Mouse (Mus musculus) kidney, adult 2 months (tissue): ENCODE measurements around the gene Olfr1049. TPM values are rescaled to one million over a fixed set of nuclear protein-coding genes. Genes with fewer than 3 reads are reported as not detected.
"Not testable (repeated sequence)": the region's sequence is repeated elsewhere in the genome, so short reads cannot be mapped to it uniquely, and the experiment has no call there.

Experiments
- DNase-seq: peaks from one replicate; pipeline ENCODE4 v3.0.0; 2021
- H3K27ac ChIP-seq: fragments of 200-500 bp; 2 replicates; pipeline ENCODE4 v1.5.1; 2012; ENCODE audit warnings: low read depth, low read length, control low read depth, inconsistent platforms; ENCODE audit not compliant: insufficient read depth
- H3K27me3 ChIP-seq: fragments of 200-500 bp; replicated peaks from 2 replicates; pipeline ENCODE4 v1.6.1; 2012; ENCODE audit warnings: mild to moderate bottlenecking, moderate library complexity, low read length, inconsistent platforms; ENCODE audit not compliant: control insufficient read depth, insufficient read depth
- H3K36me3 ChIP-seq: fragments of 200-500 bp; 2 replicates; pipeline ENCODE4 v1.6.1; 2012; ENCODE audit warnings: mild to moderate bottlenecking, moderate library complexity, low read length, inconsistent platforms; ENCODE audit not compliant: control insufficient read depth, insufficient read depth
- H3K4me1 ChIP-seq: fragments of 200-500 bp; 2 replicates; pipeline ENCODE4 v1.6.1; 2011; ENCODE audit warnings: low read length; ENCODE audit not compliant: control insufficient read depth, insufficient read depth
- H3K4me3 ChIP-seq: fragments of 200-500 bp; 2 replicates; pipeline ENCODE4 v1.5.1; 2011; ENCODE audit warnings: mild to moderate bottlenecking, low read depth, low read length, control low read depth; ENCODE audit not compliant: insufficient read depth
- CTCF ChIP-seq: fragments of 200-500 bp; conservative IDR thresholded peaks from 2 replicates; pipeline ENCODE4 v1.5.1; 2011; ENCODE audit warnings: low read depth, mild to moderate bottlenecking, control low read depth, low read length, moderate library complexity, mixed read lengths; ENCODE audit not compliant: insufficient read depth, insufficient read length
- POLR2A ChIP-seq: fragments of 200-500 bp; IDR thresholded peaks from one replicate; pipeline ENCODE4 v1.6.1; 2011; ENCODE audit warnings: low read depth, low read length, control low read depth
- WGBS: fragments of 180-500 bp; shearing (Covaris S2); methylation state at CpG from one replicate; pipeline ENCODE4 v1.1.7; 2018; 5-methylcytosine and 5-hydroxymethylcytosine counted together
- polyA plus RNA-seq: library from polyadenylated mRNA; depleted of rRNA; stranded (reverse); fragments of >200 nt; gene quantifications from 2 replicates; pipeline ENCODE4 v1.2.3, GENCODE M21; 2012; rRNA removed

The Olfr1049 gene
- polyA plus RNA-seq: not detected in 2 replicates

GRCm38 (mm10) chr2:86258228-86258627, at the start of gene Olfr1049:
Gene Olfr1049 (minus strand): TSS chr2:86258328.
- H3K4me1 ChIP-seq, H3K27ac ChIP-seq, DNase-seq, H3K27me3 ChIP-seq, H3K36me3 ChIP-seq, H3K4me3 ChIP-seq: not testable (repeated sequence)

DNA sequence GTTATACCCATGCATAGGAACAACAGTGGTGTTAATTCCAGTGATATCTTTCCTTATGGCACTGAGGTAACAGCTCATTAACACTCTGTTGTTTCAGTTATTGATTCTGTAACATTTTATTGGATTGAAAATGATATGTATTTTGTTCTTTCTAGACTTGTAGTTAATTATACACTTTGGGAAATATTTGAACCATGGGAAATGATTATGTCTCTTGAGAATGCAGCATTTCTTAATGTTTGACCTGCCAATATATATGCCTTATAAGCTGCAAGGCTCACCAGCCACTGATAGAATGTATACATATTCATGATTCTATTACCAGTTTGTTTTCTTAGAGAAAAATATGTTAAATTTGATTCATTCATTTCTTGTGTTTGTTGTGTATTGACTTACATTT, 34.0 kb upstream of the Olfr1049 start, which contains the start of gene Olfr1052:
Gene Olfr1052 (plus strand): TSS at position 301 of the 400 bp plus-strand sequence.
- no peaks in the 10 kb centered on the region for H3K27me3 ChIP-seq
- H3K36me3 ChIP-seq: no peaks in the 10 kb centered on the region
- TF ChIP-seq CTCF (no peak), POLR2A (no peak)
- H3K27ac ChIP-seq: no peak within 1 kb of the TSS
- DNase-seq: no peak
- H3K4me1 ChIP-seq: no peaks in the 10 kb centered on the region
- H3K4me3 ChIP-seq: no peak within 1 kb of the TSS

GRCm38 (mm10) chr2:86278988-86279387, 20.9 kb upstream of the Olfr1049 start, which contains the start of gene Olfr1051:
Gene Olfr1051 (minus strand): TSS chr2:86279088.
- not testable (repeated sequence) for H3K4me3 ChIP-seq, H3K36me3 ChIP-seq, H3K4me1 ChIP-seq, H3K27me3 ChIP-seq, DNase-seq, H3K27ac ChIP-seq

DNA sequence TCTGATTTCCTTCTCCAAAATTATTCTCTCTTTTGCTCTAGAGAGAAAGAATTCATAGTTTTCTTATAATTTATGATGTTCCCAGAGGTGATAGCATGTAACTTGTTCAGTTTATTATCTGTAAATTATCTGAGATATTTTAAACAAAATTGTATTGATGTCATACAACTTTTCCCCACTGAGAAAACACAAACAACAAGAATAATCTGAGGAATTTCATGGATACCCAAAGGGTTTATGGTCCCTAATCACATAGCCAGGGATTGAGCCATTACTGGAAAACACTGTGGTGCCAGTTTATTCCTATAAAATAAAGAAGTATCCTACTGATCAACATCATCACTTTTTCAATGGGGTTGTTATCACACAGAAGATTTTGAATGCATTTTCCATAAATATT, 17.9 kb downstream of the Olfr1049 start, which contains the start of gene Olfr1048:
Gene Olfr1048 (minus strand): TSS at position 101 of the 400 bp plus-strand sequence.
- no peak for DNase-seq
- Histone ChIP-seq H3K36me3 (no peaks in the 10 kb centered on the region), H3K27me3 (no peaks in the 10 kb centered on the region), H3K4me1 (no peaks in the 10 kb centered on the region), H3K27ac (no peak within 1 kb of the TSS), H3K4me3 (no peak within 1 kb of the TSS)
- TF ChIP-seq POLR2A (no peak), CTCF (no peak)

DNA sequence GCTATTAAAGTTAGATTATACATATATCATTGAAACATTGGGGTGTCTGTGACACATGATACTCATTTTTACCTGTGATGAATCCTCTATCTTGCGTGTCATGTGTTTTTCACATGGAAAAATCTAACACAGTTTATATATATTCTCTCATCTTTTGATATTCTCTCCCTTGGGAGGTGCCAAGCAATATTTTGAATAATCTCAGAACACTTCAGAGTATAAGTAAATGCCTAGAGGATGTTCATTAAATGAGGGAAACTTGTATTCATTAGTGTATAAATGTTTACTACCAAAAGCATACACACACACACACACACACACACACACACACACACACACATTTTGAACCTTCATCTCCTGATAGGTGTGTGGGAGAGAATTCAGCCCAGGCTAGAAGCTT, 26.8 kb downstream of the Olfr1049 start, which contains the start of gene Olfr1047:
Gene Olfr1047 (minus strand): TSS at position 101 of the 400 bp plus-strand sequence.
- Histone ChIP-seq H3K27me3 (no peaks in the 10 kb centered on the region), H3K4me1 (no peaks in the 10 kb centered on the region), H3K4me3 (no peak within 1 kb of the TSS), H3K36me3 (no peaks in the 10 kb centered on the region), H3K27ac (no peak within 1 kb of the TSS)
- no peak for DNase-seq
- 87% methylated on average over 1 of the region's 1 CpGs for WGBS
- TF ChIP-seq POLR2A: no peak

- TF ChIP-seq POLR2A: no peak
- no peak for TF ChIP-seq CTCF
- no peaks in the 10 kb centered on the region for H3K4me1 ChIP-seq
- no peak for DNase-seq
- no peak within 1 kb of the TSS for H3K27ac ChIP-seq
- H3K4me3 ChIP-seq: no peak within 1 kb of the TSS
- WGBS: 56% methylated on average over 2 of the region's 2 CpGs
- H3K36me3 ChIP-seq: no peaks in the 10 kb centered on the region
- no peaks in the 10 kb centered on the region for H3K27me3 ChIP-seq
These were observed 38.9 kb downstream of the Olfr1049 start, which contains the start of gene Olfr1046 for GRCm38 (mm10) chr2:86219214-86219613. Gene Olfr1046 (minus strand): TSS chr2:86219314.

Other genes starting within 250 kb of the Olfr1049 start
- 0.42 and 0.59 TPM in 2 replicates for gene Olfr1033, start 237.7 kb downstream of the Olfr1049 start, polyA plus RNA-seq
- gene Olfr1034, start 212.5 kb downstream of the Olfr1049 start, polyA plus RNA-seq: 0.08 and 0.13 TPM in 2 replicates
- gene Olfr1036, start 184.3 kb downstream of the Olfr1049 start, polyA plus RNA-seq: not detected in 2 replicates
- gene Olfr1037, start 170.9 kb downstream of the Olfr1049 start, polyA plus RNA-seq: not detected in 2 replicates
- gene Olfr1039, start 122.4 kb downstream of the Olfr1049 start, polyA plus RNA-seq: not detected in 2 replicates
- not detected in 2 replicates for gene Olfr1040, start 111.6 kb downstream of the Olfr1049 start, polyA plus RNA-seq
- gene Olfr1042, start 96.5 kb downstream of the Olfr1049 start, polyA plus RNA-seq: not detected in 2 replicates
- gene Olfr1043, start 90.8 kb downstream of the Olfr1049 start, polyA plus RNA-seq: not detected in 2 replicates
- gene Olfr1044, start 80.5 kb downstream of the Olfr1049 start, polyA plus RNA-seq: not detected in 2 replicates
- gene Olfr52, start 72.6 kb downstream of the Olfr1049 start, polyA plus RNA-seq: not detected in 2 replicates
- gene Olfr1045, start 55.3 kb downstream of the Olfr1049 start, polyA plus RNA-seq: not detected in 2 replicates
- not detected in 2 replicates for gene Olfr1046, start 39.0 kb downstream of the Olfr1049 start, polyA plus RNA-seq
- gene Olfr1047, start 26.9 kb downstream of the Olfr1049 start, polyA plus RNA-seq: not detected in 2 replicates
- not detected in 2 replicates for gene Olfr1048, start 18.0 kb downstream of the Olfr1049 start, polyA plus RNA-seq
- not detected in 2 replicates for gene Olfr1051, start 20.8 kb upstream of the Olfr1049 start, polyA plus RNA-seq
- not detected in 2 replicates for gene Olfr1052, start 34.1 kb upstream of the Olfr1049 start, polyA plus RNA-seq
- gene Olfr1053, start 57.0 kb upstream of the Olfr1049 start, polyA plus RNA-seq: not detected in 2 replicates
- not detected in 2 replicates for gene Olfr1054, start 77.1 kb upstream of the Olfr1049 start, polyA plus RNA-seq
- not detected in 2 replicates for gene Olfr1055, start 92.0 kb upstream of the Olfr1049 start, polyA plus RNA-seq
- gene Olfr1056, start 104.1 kb upstream of the Olfr1049 start, polyA plus RNA-seq: not detected in 2 replicates
- not detected in 2 replicates for gene Olfr1057, start 120.1 kb upstream of the Olfr1049 start, polyA plus RNA-seq
- gene Olfr1058, start 130.2 kb upstream of the Olfr1049 start, polyA plus RNA-seq: not detected in 2 replicates
- gene Olfr1061, start 155.7 kb upstream of the Olfr1049 start, polyA plus RNA-seq: not detected in 2 replicates
- not detected in 2 replicates for gene Olfr1062, start 168.4 kb upstream of the Olfr1049 start, polyA plus RNA-seq
- not detected in 2 replicates for gene Olfr1065, start 192.3 kb upstream of the Olfr1049 start, polyA plus RNA-seq
- not detected in 2 replicates for gene Olfr1066, start 197.9 kb upstream of the Olfr1049 start, polyA plus RNA-seq
- not detected in 2 replicates for gene Olfr228, start 229.1 kb upstream of the Olfr1049 start, polyA plus RNA-seq